Mouse (Mus musculus) colon, adult 2 months (tissue): Measurements from ENCODE around the gene Irf1. TPM values are rescaled to one million over a fixed set of nuclear protein-coding genes. Genes with fewer than 3 reads are reported as not detected.

Experiments used
- polyA plus RNA-seq: library from polyadenylated mRNA; depleted of rRNA; stranded (reverse); fragments of >200 nt; gene quantifications from 2 replicates; pipeline ENCODE4 v1.2.3, GENCODE M21; 2012; rRNA removed

Irf1 gene
- 228 and 287 TPM in 2 replicates for polyA plus RNA-seq

DNA sequence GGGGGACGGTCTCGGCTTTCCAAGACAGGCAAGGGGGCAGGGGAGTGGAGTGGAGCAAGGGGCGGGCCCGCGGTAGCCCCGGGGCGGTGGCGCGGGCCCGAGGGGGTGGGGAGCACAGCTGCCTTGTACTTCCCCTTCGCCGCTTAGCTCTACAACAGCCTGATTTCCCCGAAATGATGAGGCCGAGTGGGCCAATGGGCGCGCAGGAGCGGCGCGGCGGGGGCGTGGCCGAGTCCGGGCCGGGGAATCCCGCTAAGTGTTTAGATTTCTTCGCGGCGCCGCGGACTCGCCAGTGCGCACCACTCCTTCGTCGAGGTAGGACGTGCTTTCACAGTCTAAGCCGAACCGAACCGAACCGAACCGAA, at the start of gene Irf1:
TSS of gene Irf1 (plus strand) at position 255 of the 365 bp plus-strand sequence.

DNA sequence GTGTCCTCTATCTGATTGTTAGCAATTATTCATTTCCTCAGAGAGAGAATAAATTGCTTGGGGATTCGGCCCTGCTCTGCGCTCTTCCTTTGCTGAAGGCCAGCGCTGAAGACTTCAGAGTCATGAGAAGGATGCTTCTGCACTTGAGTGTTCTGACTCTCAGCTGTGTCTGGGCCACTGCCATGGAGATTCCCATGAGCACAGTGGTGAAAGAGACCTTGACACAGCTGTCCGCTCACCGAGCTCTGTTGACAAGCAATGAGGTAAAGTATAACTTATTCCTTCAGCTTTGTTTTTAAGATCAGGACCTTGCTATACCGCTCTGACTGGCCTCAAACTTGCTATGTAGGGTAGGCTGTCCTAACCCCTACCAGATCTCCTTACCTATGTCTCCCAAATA, 49.1 kb upstream of the Irf1 start, which contains the start of gene Il5:
TSS of gene Il5 (plus strand) at position 80 of the 400 bp plus-strand sequence.

DNA sequence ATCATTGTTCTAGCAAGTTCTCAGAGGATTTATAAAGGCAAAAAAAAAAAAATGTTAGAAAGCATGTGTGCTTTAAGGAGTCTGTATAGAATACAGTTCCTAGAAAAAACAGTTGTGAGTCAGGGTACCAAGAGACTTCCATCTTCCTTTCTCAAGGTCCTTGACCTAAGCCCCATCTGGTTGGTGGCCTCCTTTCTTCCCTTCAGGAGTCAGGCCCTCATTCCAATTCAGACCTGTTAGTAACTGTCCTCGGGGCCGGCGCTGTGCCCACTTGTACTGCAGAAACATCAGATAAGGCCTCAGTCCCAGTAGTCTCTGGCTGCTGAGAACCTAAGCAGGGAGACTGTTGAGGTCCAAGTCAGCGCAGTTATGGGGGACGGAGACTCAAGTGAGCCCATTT, 3.3 kb downstream of the Irf1 start, which contains the start of gene Gm17334:
TSS of gene Gm17334 (minus strand) at position 101 of the 400 bp plus-strand sequence.

Other genes starting within 250 kb of the Irf1 start
- 1.8 and 2.5 TPM in 2 replicates for gene Kif3a, start 202.6 kb upstream of the Irf1 start, polyA plus RNA-seq
- not detected in 2 replicates for gene Il4, start 151.3 kb upstream of the Irf1 start, polyA plus RNA-seq
- gene Il13, start 135.3 kb upstream of the Irf1 start, polyA plus RNA-seq, result not detected in 2 replicates
- gene Rad50, start 62.7 kb upstream of the Irf1 start, polyA plus RNA-seq, result 3.4 and 3.9 TPM in 2 replicates
- gene Il5, start 49.2 kb upstream of the Irf1 start, polyA plus RNA-seq, result not detected in 2 replicates
- 0.39 and 1.2 TPM in 2 replicates for gene Gm17334, start 3.2 kb downstream of the Irf1 start, polyA plus RNA-seq
- gene Gm12216, start 89.2 kb downstream of the Irf1 start, polyA plus RNA-seq, result 5.9 and 8.2 TPM in 2 replicates
- gene Slc22a5, start 121.6 kb downstream of the Irf1 start, polyA plus RNA-seq, result 21.3 and 26.7 TPM in 2 replicates
- 10.3 and 12.7 TPM in 2 replicates for gene Slc22a21, start 210.3 kb downstream of the Irf1 start, polyA plus RNA-seq